ENCODE assay signal across 23 mouse cellular contexts in the genomic region with DNA sequence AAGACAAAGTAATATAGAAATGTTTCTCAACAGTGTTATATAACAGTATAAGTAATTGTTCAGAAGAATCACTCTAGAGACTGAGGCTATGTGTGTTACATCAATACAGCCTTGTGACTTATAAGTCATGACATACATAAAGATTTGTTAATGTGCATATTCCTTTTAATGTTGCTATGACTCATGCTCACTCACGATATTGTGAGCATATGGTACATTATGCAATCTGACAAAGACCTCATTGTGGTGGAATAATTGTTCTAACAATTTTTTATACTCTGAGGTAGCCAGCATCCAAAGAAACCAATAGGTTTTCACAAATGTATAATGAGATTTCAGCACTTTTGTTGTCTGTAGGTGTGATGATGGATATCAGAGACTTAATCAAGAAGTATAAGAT.
DNase-seq lines count a peak whose midpoint lies in the region; ATAC-seq and TF ChIP-seq lines count a peak whose summit lies in the region.
"Had no signal": no experiment of that assay in that cellular context is flagged by ENCODE, and none has a peak within 500 bp of the region (broad histone marks: within the 10 kb centered on the region; RNA-seq: fewer than 3 reads in every experiment).

No protein-coding gene starts in this region.

- H3K27me3 ChIP-seq in myocyte (ENCODE audit: control insufficient read depth, insufficient read depth, insufficient read length), result no peaks in the 10 kb centered on the region
- H3K27me3 ChIP-seq in heart, embryonic 12.5 days (replicated peaks), result no peaks in the 10 kb centered on the region
- H3K27me3 ChIP-seq: CH12.LX; embryonic facial prominence, embryonic 12.5 days; forebrain, embryonic 13.5 days; forebrain, embryonic 15.5 days had no signal

- no peak overlapping the region for H3K4me2 ChIP-seq in myocyte (ENCODE audit: low read depth)
- no peak overlapping the region for H3K4me2 ChIP-seq in heart, embryonic 12.5 days
- H3K4me2 ChIP-seq: embryonic facial prominence, embryonic 12.5 days; forebrain, embryonic 13.5 days; forebrain, embryonic 15.5 days had no signal

- no peak overlapping the region for H3K27ac ChIP-seq in heart, embryonic 12.5 days (ENCODE audit: poor library complexity, severe bottlenecking)
- H3K27ac ChIP-seq: embryonic facial prominence, embryonic 10.5 days; embryonic facial prominence, embryonic 12.5 days; forebrain, embryonic 13.5 days; forebrain, embryonic 15.5 days had no signal

- DNase-seq in 3T3-L1 (ENCODE audit: low read depth, low spot score) (peak; percentile 51), 416B (ENCODE audit: low read depth) (peak; percentile 4), NIH3T3 (ENCODE audit: low read depth) (peak; percentile 31)
- no peak for DNase-seq in urinary bladder, postnatal 10 days (ENCODE audit: low spot score)
- DNase-seq in spleen, adult 12 weeks (ENCODE audit: low spot score), result no peak
- DNase-seq: adrenal gland, adult 2 months; adrenal gland, postnatal 10 days; adrenal gland, postnatal 25 days; cerebellum, adult 11-12 months; cerebellum, adult 2 months; cerebellum, adult 9-10 months; cerebellum, postnatal 10 days; cerebellum, postnatal 25 days had no signal

- no peaks in the 10 kb centered on the region for H3K4me1 ChIP-seq in heart, embryonic 12.5 days (replicated peaks)
- H3K4me1 ChIP-seq: embryonic facial prominence, embryonic 10.5 days; embryonic facial prominence, embryonic 12.5 days; forebrain, embryonic 13.5 days; forebrain, embryonic 15.5 days had no signal

- H3K9ac ChIP-seq in heart, embryonic 12.5 days, result no peak overlapping the region
- H3K9ac ChIP-seq: embryonic facial prominence, embryonic 12.5 days; forebrain, embryonic 13.5 days; forebrain, embryonic 15.5 days had no signal

- no peak for TF ChIP-seq POLR2A in myocyte (IDR thresholded peaks at IDR 0.05; ENCODE audit: insufficient read length, low read depth)

- H3K4me3 ChIP-seq in myocyte, result no peak overlapping the region
- H3K4me3 ChIP-seq in heart, embryonic 12.5 days, result no peak overlapping the region
- H3K4me3 ChIP-seq: embryonic facial prominence, embryonic 10.5 days; embryonic facial prominence, embryonic 12.5 days; forebrain, embryonic 13.5 days; forebrain, embryonic 15.5 days had no signal

- H3K9me3 ChIP-seq in heart, embryonic 12.5 days (replicated peaks), result no peaks in the 10 kb centered on the region
- H3K9me3 ChIP-seq: embryonic facial prominence, embryonic 10.5 days; embryonic facial prominence, embryonic 12.5 days; forebrain, embryonic 13.5 days; forebrain, embryonic 15.5 days had no signal

- no peaks in the 10 kb centered on the region for H3K79me2 ChIP-seq in myocyte (ENCODE audit: control insufficient read depth, insufficient read depth)

- WGBS in heart, embryonic 12.5 days, result 70% methylated on average over 1 of the region's 1 CpGs

- no peaks in the 10 kb centered on the region for H3K36me3 ChIP-seq in myocyte (ENCODE audit: control insufficient read depth, insufficient read depth)
- no peaks in the 10 kb centered on the region for H3K36me3 ChIP-seq in heart, embryonic 12.5 days
- H3K36me3 ChIP-seq: embryonic facial prominence, embryonic 10.5 days; embryonic facial prominence, embryonic 12.5 days; forebrain, embryonic 15.5 days; G1E had no signal

- H3ac ChIP-seq in myocyte (ENCODE audit: control insufficient read depth, insufficient read length), result no peak overlapping the region

- ATAC-seq in heart, embryonic 12.5 days (ENCODE audit: insufficient number of reproducible peaks, low FRiP score), result no peak
- no peak for ATAC-seq in inflammation-experienced regulatory T-cells, adult 6 months
- ATAC-seq: CD4-positive, CD25-positive, alpha-beta regulatory T cell, adult 4 months; forebrain, embryonic 13.5 days; forebrain, embryonic 15.5 days had no signal

TF ChIP-seq in myocyte, 11 proteins besides CTCF, POLR2A, EP300 and RAD21:
- TF ChIP-seq MYOD1 (IDR thresholded peaks at IDR 0.05; ENCODE audit: control insufficient read depth in 1 of 3, insufficient read length in 2 of 3, low read depth in 2 of 3) (no peak), CEBPB (IDR thresholded peaks at IDR 0.05; ENCODE audit: insufficient read depth, poor library complexity, severe bottlenecking) (peak; percentile 50; the same call in 1 of the 2 replicates), TCF12 (IDR thresholded peaks at IDR 0.05; ENCODE audit: insufficient read depth, poor library complexity, severe bottlenecking) (no peak)

Comparison
In these comparisons a context has a peak if more than half of its experiments do, and no peak if none do; other contexts are left out.
1. DNase-seq: peak in 3T3-L1 (single experiment), 416B (single experiment) and NIH3T3 (single experiment); none in urinary bladder, postnatal 10 days (single experiment) and spleen, adult 12 weeks (single experiment).